Mouse (Mus musculus) testis, adult 2 months (tissue): ENCODE results near the gene Car3. TPM values are rescaled to one million over a fixed set of nuclear protein-coding genes. Genes with fewer than 3 reads are reported as not detected.

Experiments used
- H3K27ac ChIP-seq: fragments of 200-500 bp; 2 replicates; pipeline ENCODE4 v1.5.1; 2012; ENCODE audit warnings: low read depth, low read length; ENCODE audit not compliant: control insufficient read depth, insufficient read depth
- H3K27me3 ChIP-seq: fragments of 200-500 bp; 2 replicates; pipeline ENCODE4 v1.6.1; 2012; ENCODE audit warnings: mild to moderate bottlenecking, low read length, moderate library complexity; ENCODE audit not compliant: control insufficient read depth, insufficient read depth
- H3K36me3 ChIP-seq: fragments of 200-500 bp; 2 replicates; pipeline ENCODE4 v1.6.1; 2012; ENCODE audit warnings: mild to moderate bottlenecking, low read length; ENCODE audit not compliant: control insufficient read depth, insufficient read depth
- H3K4me1 ChIP-seq: fragments of 200-500 bp; 2 replicates; pipeline ENCODE4 v1.6.1; 2012; ENCODE audit warnings: low read length; ENCODE audit not compliant: control insufficient read depth, insufficient read depth
- H3K4me3 ChIP-seq: fragments of 200-500 bp; 2 replicates; pipeline ENCODE4 v1.5.1; 2012; ENCODE audit warnings: low read depth, mild to moderate bottlenecking, low read length, moderate library complexity, mixed read lengths; ENCODE audit not compliant: control insufficient read depth
- CTCF ChIP-seq: fragments of 200-500 bp; IDR thresholded peaks from 2 replicates; pipeline ENCODE4 v1.5.1; 2012; ENCODE audit warnings: low read depth, mild to moderate bottlenecking, inconsistent platforms, low read length, moderate library complexity; ENCODE audit not compliant: control insufficient read depth, insufficient read depth, insufficient replicate concordance
- POLR2A ChIP-seq: fragments of 200-500 bp; IDR thresholded peaks from 2 replicates; pipeline ENCODE4 v1.6.1; 2012; ENCODE audit warnings: low read depth, mild to moderate bottlenecking, inconsistent platforms, low read length, moderate library complexity; ENCODE audit not compliant: control insufficient read depth
- polyA plus RNA-seq: library from polyadenylated mRNA; depleted of rRNA; stranded (reverse); fragments of >200 nt; gene quantifications from 2 replicates; pipeline ENCODE4 v1.2.3, GENCODE M21; 2012; rRNA removed

The Car3 gene
- polyA plus RNA-seq, 1 experiment, result 8.3 TPM

DNA sequence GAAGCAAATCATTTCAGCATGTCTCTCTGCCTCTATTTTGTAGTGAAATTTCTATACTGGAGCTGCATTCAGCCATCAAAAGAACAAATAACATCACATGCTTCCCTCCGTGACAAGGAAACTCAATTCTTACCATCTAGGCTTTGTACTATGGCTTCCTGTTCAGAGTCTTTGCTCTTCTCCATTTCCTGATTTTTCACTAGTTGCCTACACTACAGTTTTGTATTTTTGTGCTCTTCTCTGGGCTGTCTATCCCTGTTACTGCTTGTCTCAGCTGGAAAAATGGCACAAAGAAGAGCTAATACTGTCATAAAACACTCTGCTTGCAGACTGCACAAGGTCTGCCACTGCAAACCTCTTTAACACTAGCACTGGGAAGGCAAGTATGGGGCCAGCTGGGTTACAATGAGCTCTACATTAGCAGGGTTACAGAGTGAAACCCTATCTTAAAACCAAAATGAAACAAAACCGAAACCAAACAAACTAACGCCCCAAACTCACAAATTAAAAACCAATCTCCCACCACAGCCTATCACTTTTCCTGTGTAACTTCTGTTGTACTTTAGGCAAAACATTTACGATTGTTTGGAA lies 48.8 kb downstream of the Car3 start:
- Histone ChIP-seq H3K27ac (no peak overlapping the region), H3K4me3 (no peak overlapping the region), H3K36me3 (no peaks in the 10 kb centered on the region), H3K27me3 (no peaks in the 10 kb centered on the region), H3K4me1 (no peaks in the 10 kb centered on the region)
- TF ChIP-seq POLR2A, result no peak
- no peak for TF ChIP-seq CTCF

DNA sequence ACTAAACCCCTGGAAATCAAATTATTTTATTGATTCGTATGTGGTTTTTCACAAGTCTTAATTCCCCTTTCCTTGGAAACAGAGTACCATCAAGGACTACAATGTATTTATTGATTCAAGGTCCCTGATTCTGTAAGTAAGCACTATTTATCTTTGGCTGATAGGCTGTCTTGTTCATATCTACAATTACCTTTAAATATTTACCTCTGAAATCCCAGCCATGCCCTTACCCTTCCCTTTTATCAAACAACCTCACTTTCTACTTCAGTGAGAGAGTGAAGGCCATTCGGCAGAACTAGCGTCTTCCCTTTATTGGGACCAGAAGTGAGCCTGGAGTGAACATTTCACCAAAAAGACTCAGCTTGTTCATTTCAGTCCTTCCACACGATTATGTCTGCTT lies 50.5 kb downstream of the Car3 start:
- H3K36me3 ChIP-seq, result no peaks in the 10 kb centered on the region
- no peaks in the 10 kb centered on the region for H3K4me1 ChIP-seq
- no peak overlapping the region for H3K27ac ChIP-seq
- H3K4me3 ChIP-seq, result no peak overlapping the region
- no peak for TF ChIP-seq CTCF
- no peak for TF ChIP-seq POLR2A
- no peaks in the 10 kb centered on the region for H3K27me3 ChIP-seq

- no peak for TF ChIP-seq CTCF
- TF ChIP-seq POLR2A, result no peak
- no peaks in the 10 kb centered on the region for H3K36me3 ChIP-seq
- no peak overlapping the region for H3K4me3 ChIP-seq
- no peak overlapping the region for H3K27ac ChIP-seq
- H3K27me3 ChIP-seq, result no peaks in the 10 kb centered on the region
- no peaks in the 10 kb centered on the region for H3K4me1 ChIP-seq
Measured at GRCm38 (mm10) chr3:14915355-14915754, 52.0 kb downstream of the Car3 start.

DNA sequence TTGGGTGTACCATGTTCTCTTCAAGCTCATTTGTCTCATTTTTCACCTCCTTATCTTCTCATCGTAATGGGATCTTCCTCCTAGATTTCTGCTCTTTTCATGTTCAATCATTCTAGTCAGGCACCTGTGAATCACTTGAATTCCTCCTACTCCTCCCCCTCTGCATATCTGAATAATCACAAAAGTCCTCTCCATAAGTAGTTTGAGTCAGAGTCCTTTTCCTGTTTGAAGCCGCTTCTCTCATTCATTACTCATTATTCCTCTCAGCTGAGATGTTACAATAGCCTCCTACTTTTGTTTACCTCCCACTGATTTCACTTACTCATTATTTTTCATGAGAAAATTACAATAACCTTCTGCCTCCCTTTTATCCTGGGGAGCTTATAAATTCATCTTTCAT lies 53.9 kb downstream of the Car3 start:
- no peak for TF ChIP-seq POLR2A
- TF ChIP-seq CTCF, result no peak
- Histone ChIP-seq H3K4me1 (no peaks in the 10 kb centered on the region), H3K4me3 (no peak overlapping the region), H3K27ac (no peak overlapping the region), H3K36me3 (no peaks in the 10 kb centered on the region), H3K27me3 (no peaks in the 10 kb centered on the region)

Other genes starting within 250 kb of the Car3 start
- gene Car13, start 221.8 kb upstream of the Car3 start, polyA plus RNA-seq, result 0.34 and 0.42 TPM in 2 replicates
- 0.20 TPM in 1 of 2 replicates, not detected in the other for gene Car1, start 55.1 kb upstream of the Car3 start, polyA plus RNA-seq
- 425 and 439 TPM in 2 replicates for gene Car2, start 22.8 kb downstream of the Car3 start, polyA plus RNA-seq